Mouse (Mus musculus) layer of hippocampus, postnatal 36 days (tissue): ENCODE measurements at regions not wholly inside any gene's neighbourhood (a gene's known extent, or its start where the extent isn't known, plus 50 kb on each side); places are given as distances from the start of the nearest gene placed in this dataset.

Source experiments
- DNase-seq, 2 experiments: peaks; one replicate each; pipeline ENCODE4 v3.0.0; 2022

GRCm38 (mm10) chr1:31448913-31449312 lies 226.3 kb downstream of the Pih1d3 start:
- no peak for DNase-seq

GRCm38 (mm10) chr1:31453737-31454465 lies 231.3 kb downstream of the Pih1d3 start:
- peak in 1 of 2 experiments; percentile 3 for DNase-seq

GRCm38 (mm10) chr1:31462340-31462739 lies 239.7 kb downstream of the Pih1d3 start:
- DNase-seq: no peak
